Mouse (Mus musculus) heart, embryonic 14.5 days (tissue): ENCODE results near the gene Trex2. TPM values are rescaled to one million over a fixed set of nuclear protein-coding genes. Genes with fewer than 3 reads are reported as not detected.
"Not testable (repeated sequence)": the region's sequence is repeated elsewhere in the genome, so short reads cannot be mapped to it uniquely, and the experiment has no call there.

Source experiments
- ATAC-seq: fragments of 200-750 bp; cut with Nextera tagmentation; 2 replicates; pipeline ENCODE4 v1.8.0; 2017; ENCODE audit warnings: low read depth, moderate TSS enrichment; ENCODE audit not compliant: insufficient number of reproducible peaks, insufficient read depth, low FRiP score
- H3K27ac ChIP-seq, 2 experiments: fragments of 200-500 bp in 1 of 2; fragments of 300-500 bp in 1 of 2; sonication (generic) in 1 of 2; replicated peaks in 1 of 2; 2 replicates each; pipeline ENCODE4 v1.5.1; 2012 to 2014; ENCODE audit warnings: low read depth in 2 of 2, low read length in 2 of 2, control low read depth in 1 of 2, mild to moderate bottlenecking in 1 of 2, mixed read lengths in 1 of 2; ENCODE audit not compliant: control insufficient read depth in 1 of 2, insufficient read depth in 1 of 2
- H3K27me3 ChIP-seq: fragments of 300-500 bp; sonication (generic); 2 replicates; pipeline ENCODE4 v1.6.1; 2014; ENCODE audit warnings: mild to moderate bottlenecking, low read length, control low read depth; ENCODE audit not compliant: control insufficient read depth, insufficient read depth
- H3K36me3 ChIP-seq: fragments of 300-500 bp; sonication (generic); 2 replicates; pipeline ENCODE4 v1.6.1; 2014; ENCODE audit warnings: mild to moderate bottlenecking, control low read depth, low read length, mixed read lengths; ENCODE audit not compliant: control insufficient read depth, insufficient read depth
- H3K4me1 ChIP-seq, 2 experiments: fragments of 200-500 bp in 1 of 2; fragments of 300-500 bp in 1 of 2; sonication (generic) in 1 of 2; 2 replicates each; pipeline ENCODE4 v1.6.1; 2012 to 2014; ENCODE audit warnings: low read length in 2 of 2, control low read depth in 1 of 2, mixed read lengths in 1 of 2; ENCODE audit not compliant: control insufficient read depth in 2 of 2, insufficient read depth in 2 of 2
- H3K4me2 ChIP-seq: fragments of 300-500 bp; sonication (generic); 2 replicates; pipeline ENCODE4 v1.6.1; 2014; ENCODE audit warnings: mild to moderate bottlenecking, low read length
- H3K4me3 ChIP-seq, 2 experiments: fragments of 200-500 bp in 1 of 2; fragments of 300-500 bp in 1 of 2; sonication (generic) in 1 of 2; 2 replicates each; pipeline ENCODE4 v1.5.1; 2012 to 2014; ENCODE audit warnings: low read length in 2 of 2, mild to moderate bottlenecking in 2 of 2, control low read depth in 1 of 2, low read depth in 1 of 2, moderate library complexity in 1 of 2; ENCODE audit not compliant: control insufficient read depth in 1 of 2, insufficient read depth in 1 of 2
- H3K9ac ChIP-seq: fragments of 300-500 bp; sonication (generic); 2 replicates; pipeline ENCODE4 v1.6.1; 2014; ENCODE audit warnings: mild to moderate bottlenecking, low read length
- H3K9me3 ChIP-seq: fragments of 300-500 bp; sonication (generic); 2 replicates; pipeline ENCODE4 v1.6.1; 2016; ENCODE audit warnings: low read length, control low read depth; ENCODE audit not compliant: control insufficient read depth
- WGBS: fragments of 180-500 bp; shearing (Covaris S2); extraction: QIAGEN DNeasy Blood & Tissue Kit; methylation state at CpG from one replicate; pipeline ENCODE4 v1.1.7; 2014; 5-methylcytosine and 5-hydroxymethylcytosine counted together
- polyA plus RNA-seq: library from polyadenylated mRNA; unstranded; fragments of >200 nt; fragmentation: Nextera tagmentation; extraction: Ambion mirVana; gene quantifications from 2 replicates; pipeline ENCODE4 v1.2.1, GENCODE M21; 2014

The Trex2 gene
- polyA plus RNA-seq, 1 experiment from 2014 or later = not detected

- no peak overlapping the region for H3K9ac ChIP-seq
- no peak overlapping the region for H3K4me3 ChIP-seq
- H3K9me3 ChIP-seq = no peaks in the 10 kb centered on the region
- no peak overlapping the region for H3K4me2 ChIP-seq
- 71% methylated on average over 2 of the region's 2 CpGs for WGBS
- H3K27me3 ChIP-seq = no peaks in the 10 kb centered on the region
- no peaks in the 10 kb centered on the region for H3K36me3 ChIP-seq
- no peak for ATAC-seq
- no peak overlapping the region for H3K27ac ChIP-seq
- H3K4me1 ChIP-seq = no peaks in the 10 kb centered on the region
Measured at GRCm38 (mm10) chrX:73430036-73430435, 5.1 kb downstream of the Trex2 start.

- H3K9ac ChIP-seq = no peak overlapping the region
- H3K4me2 ChIP-seq = no peak overlapping the region
- H3K36me3 ChIP-seq = no peaks in the 10 kb centered on the region
- 31% methylated on average over 1 of the region's 1 CpGs for WGBS
- peaks cover 4% of the 10 kb centered on the region; the same call in 1 of the 2 replicates for H3K27me3 ChIP-seq
- peaks cover 0 to 2% of the 10 kb centered on the region in 2 experiments; a peak in 1 of 4 replicates for H3K4me1 ChIP-seq
- H3K27ac ChIP-seq = no peak overlapping the region
- no peaks in the 10 kb centered on the region for H3K9me3 ChIP-seq
- no peak for ATAC-seq
- no peak overlapping the region for H3K4me3 ChIP-seq
Measured at GRCm38 (mm10) chrX:73412767-73413166, 22.4 kb downstream of the Trex2 start.

GRCm38 (mm10) chrX:73410880-73411517, 24.1 kb downstream of the Trex2 start, which contains the start of gene Zfp92:
TSS of gene Zfp92 (plus strand) at chrX:73411096.
- H3K27me3 ChIP-seq = peaks cover 4% of the 10 kb centered on the region; the same call in 1 of the 2 replicates
- H3K27ac ChIP-seq = no peak within 1 kb of the TSS
- H3K9me3 ChIP-seq = no peaks in the 10 kb centered on the region
- peak within 1 kb of the TSS; percentile 21 to 36 for H3K4me3 ChIP-seq
- H3K9ac ChIP-seq = no peak within 1 kb of the TSS; the same call in 1 of the 2 replicates
- H3K4me1 ChIP-seq = peaks cover 0 to 2% of the 10 kb centered on the region in 2 experiments; a peak in 1 of 4 replicates
- no peaks in the 10 kb centered on the region for H3K36me3 ChIP-seq
- peak within 1 kb of the TSS; percentile 63 for H3K4me2 ChIP-seq
- no peak for ATAC-seq
- WGBS = 17% methylated on average over 20 of the region's 20 CpGs

- H3K4me1 ChIP-seq = no peaks in the 10 kb centered on the region
- H3K36me3 ChIP-seq = no peaks in the 10 kb centered on the region
- no peak overlapping the region for H3K9ac ChIP-seq
- no peak for ATAC-seq
- H3K4me2 ChIP-seq = no peak overlapping the region
- H3K4me3 ChIP-seq = no peak overlapping the region
- no peak overlapping the region for H3K27ac ChIP-seq
- H3K9me3 ChIP-seq = no peaks in the 10 kb centered on the region
- no peaks in the 10 kb centered on the region for H3K27me3 ChIP-seq
- 92% methylated on average over 12 of the region's 12 CpGs for WGBS
Measured at GRCm38 (mm10) chrX:73401616-73402015, 33.5 kb downstream of the Trex2 start.

GRCm38 (mm10) chrX:73400951-73401350, 34.2 kb downstream of the Trex2 start:
- Histone ChIP-seq H3K4me1 (no peaks in the 10 kb centered on the region), H3K4me3 (no peak overlapping the region), H3K27ac (no peak overlapping the region), H3K4me2 (no peak overlapping the region), H3K9ac (no peak overlapping the region), H3K9me3 (no peaks in the 10 kb centered on the region), H3K27me3 (no peaks in the 10 kb centered on the region), H3K36me3 (no peaks in the 10 kb centered on the region)
- ATAC-seq = no peak
- WGBS = 85% methylated on average over 20 of the region's 20 CpGs

- not testable (repeated sequence) for ATAC-seq, H3K4me2 ChIP-seq, H3K9me3 ChIP-seq, H3K4me1 ChIP-seq, H3K9ac ChIP-seq, H3K27me3 ChIP-seq, H3K27ac ChIP-seq, H3K36me3 ChIP-seq, H3K4me3 ChIP-seq
- 58% methylated on average over 2 of the region's 2 CpGs for WGBS
Measured at GRCm38 (mm10) chrX:73398636-73399035, 36.5 kb downstream of the Trex2 start, which contains the start of gene Gm18336. TSS of gene Gm18336 (minus strand) at chrX:73398736.

- H3K9ac ChIP-seq = no peak overlapping the region
- H3K27me3 ChIP-seq = no peaks in the 10 kb centered on the region
- H3K27ac ChIP-seq = no peak overlapping the region
- no peaks in the 10 kb centered on the region for H3K36me3 ChIP-seq
- H3K4me2 ChIP-seq = no peak overlapping the region
- WGBS = 70% methylated on average over 1 of the region's 1 CpGs
- H3K4me3 ChIP-seq = no peak overlapping the region
- H3K4me1 ChIP-seq = no peaks in the 10 kb centered on the region; a peak in 1 of 4 replicates
- no peak for ATAC-seq
- no peaks in the 10 kb centered on the region for H3K9me3 ChIP-seq
Measured at GRCm38 (mm10) chrX:73396446-73396845, 38.7 kb downstream of the Trex2 start.

GRCm38 (mm10) chrX:73391481-73391880, 43.7 kb downstream of the Trex2 start:
- Histone ChIP-seq H3K4me1 (no peaks in the 10 kb centered on the region; a peak in 1 of 4 replicates), H3K9me3 (no peaks in the 10 kb centered on the region), H3K9ac (no peak overlapping the region), H3K36me3 (no peaks in the 10 kb centered on the region), H3K27me3 (no peaks in the 10 kb centered on the region), H3K4me2 (no peak overlapping the region), H3K4me3 (no peak overlapping the region), H3K27ac (no peak overlapping the region)
- 68% methylated on average over 4 of the region's 4 CpGs for WGBS
- ATAC-seq = no peak
